Mouse (Mus musculus) thymus, adult 2 months (tissue): ENCODE results near the gene Oprl1. TPM values are rescaled to one million over a fixed set of nuclear protein-coding genes. Genes with fewer than 3 reads are reported as not detected.
A peak's percentile ranks its signal among the peaks of the same experiment; 100 is the strongest.

ENCODE experiments used
- DNase-seq: peaks from one replicate; pipeline ENCODE4 v3.0.0; 2021
- H3K27ac ChIP-seq: fragments of 200-500 bp; 2 replicates; pipeline ENCODE4 v1.5.1; 2012; ENCODE audit warnings: low read length, control low read depth; ENCODE audit not compliant: control insufficient read depth, insufficient read depth
- H3K27me3 ChIP-seq: fragments of 200-500 bp; 2 replicates; pipeline ENCODE4 v1.6.1; 2012; ENCODE audit warnings: mild to moderate bottlenecking, low read length, moderate library complexity, mixed read lengths; ENCODE audit not compliant: control insufficient read depth, insufficient read depth
- H3K36me3 ChIP-seq: fragments of 200-500 bp; 2 replicates; pipeline ENCODE4 v1.6.1; 2012; ENCODE audit warnings: mild to moderate bottlenecking, low read length, moderate library complexity; ENCODE audit not compliant: control insufficient read depth, insufficient read depth
- H3K4me1 ChIP-seq: fragments of 200-500 bp; replicated peaks from 2 replicates; pipeline ENCODE4 v1.6.1; 2012; ENCODE audit warnings: low read length; ENCODE audit not compliant: control insufficient read depth, insufficient read depth
- H3K4me3 ChIP-seq: fragments of 200-500 bp; 2 replicates; pipeline ENCODE4 v1.5.1; 2012; ENCODE audit warnings: mild to moderate bottlenecking, low read length, control low read depth, moderate library complexity; ENCODE audit not compliant: control insufficient read depth, insufficient read depth
- CTCF ChIP-seq: fragments of 200-500 bp; IDR thresholded peaks from 2 replicates; pipeline ENCODE4 v1.5.1; 2012; ENCODE audit warnings: mild to moderate bottlenecking, control low read depth, low read length, moderate library complexity, borderline replicate concordance; ENCODE audit not compliant: control insufficient read depth, poor library complexity, insufficient read depth; ENCODE audit errors: extremely low read depth
- POLR2A ChIP-seq: fragments of 200-500 bp; IDR thresholded peaks from 2 replicates; pipeline ENCODE4 v1.6.1; 2012; ENCODE audit warnings: mild to moderate bottlenecking, low read length, control low read depth, moderate library complexity; ENCODE audit not compliant: control insufficient read depth, poor library complexity, insufficient read depth; ENCODE audit errors: extremely low read depth
- WGBS: fragments of 180-500 bp; shearing (Covaris S2); methylation state at CpG from one replicate; pipeline ENCODE4 v1.1.7; 2018; 5-methylcytosine and 5-hydroxymethylcytosine counted together
- polyA plus RNA-seq: library from polyadenylated mRNA; depleted of rRNA; stranded (reverse); fragments of >200 nt; gene quantifications from 2 replicates; pipeline ENCODE4 v1.2.3, GENCODE M21; 2012

The Oprl1 gene
- polyA plus RNA-seq, 1 experiment, result 0.24 TPM

DNA sequence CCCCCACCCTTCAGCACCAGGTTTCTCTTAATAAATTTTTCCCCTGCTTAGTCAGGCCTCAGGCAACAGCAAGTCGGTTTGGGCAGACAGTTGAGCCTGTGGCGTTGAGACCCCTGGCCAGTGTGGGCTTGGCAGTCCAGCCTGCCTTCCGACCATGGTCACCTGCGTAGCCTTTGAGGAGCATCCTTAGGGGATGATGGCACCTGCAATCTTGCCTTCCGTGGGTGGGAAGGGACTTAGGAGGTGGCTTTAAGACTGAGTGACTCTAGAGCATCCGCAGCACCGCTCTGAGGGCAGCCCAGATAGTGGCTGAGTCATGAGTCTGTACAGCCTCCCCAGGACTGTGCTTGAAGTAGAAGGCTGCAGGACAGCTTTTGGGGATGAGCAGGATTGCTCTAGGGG is 34.1 kb upstream of the Oprl1 start:
- Histone ChIP-seq H3K36me3 (no peaks in the 10 kb centered on the region), H3K4me3 (peak overlapping the region; percentile 63), H3K4me1 (peaks cover 13% of the 10 kb centered on the region), H3K27ac (no peak overlapping the region), H3K27me3 (no peaks in the 10 kb centered on the region)
- TF ChIP-seq POLR2A, result no peak
- TF ChIP-seq CTCF, result no peak
- DNase-seq, result no peak
- 19% methylated on average over 7 of the region's 7 CpGs for WGBS

GRCm38 (mm10) chr2:181681978-181682377 is 32.8 kb upstream of the Oprl1 start:
- WGBS, result 97% methylated on average over 1 of the region's 1 CpGs

GRCm38 (mm10) chr2:181683381-181683780 is 31.4 kb upstream of the Oprl1 start:
- Histone ChIP-seq H3K27me3 (no peaks in the 10 kb centered on the region), H3K36me3 (no peaks in the 10 kb centered on the region), H3K4me3 (no peak overlapping the region), H3K27ac (no peak overlapping the region), H3K4me1 (peaks cover 13% of the 10 kb centered on the region)
- no peak for DNase-seq
- WGBS, result 97% methylated on average over 4 of the region's 4 CpGs
- TF ChIP-seq POLR2A (no peak), CTCF (no peak)

More at GRCm38 (mm10) chr2:181681978-181682377, 32.8 kb upstream of the Oprl1 start:
- Histone ChIP-seq H3K27ac (no peak overlapping the region), H3K27me3 (no peaks in the 10 kb centered on the region), H3K4me1 (peaks cover 13% of the 10 kb centered on the region), H3K36me3 (no peaks in the 10 kb centered on the region), H3K4me3 (no peak overlapping the region)
- no peak for DNase-seq
- no peak for TF ChIP-seq POLR2A
- no peak for TF ChIP-seq CTCF

- no peak for DNase-seq
- no peak overlapping the region for H3K4me3 ChIP-seq
- 88% methylated on average over 1 of the region's 1 CpGs for WGBS
These were observed 30.1 kb upstream of the Oprl1 start for GRCm38 (mm10) chr2:181684713-181685112.

DNA sequence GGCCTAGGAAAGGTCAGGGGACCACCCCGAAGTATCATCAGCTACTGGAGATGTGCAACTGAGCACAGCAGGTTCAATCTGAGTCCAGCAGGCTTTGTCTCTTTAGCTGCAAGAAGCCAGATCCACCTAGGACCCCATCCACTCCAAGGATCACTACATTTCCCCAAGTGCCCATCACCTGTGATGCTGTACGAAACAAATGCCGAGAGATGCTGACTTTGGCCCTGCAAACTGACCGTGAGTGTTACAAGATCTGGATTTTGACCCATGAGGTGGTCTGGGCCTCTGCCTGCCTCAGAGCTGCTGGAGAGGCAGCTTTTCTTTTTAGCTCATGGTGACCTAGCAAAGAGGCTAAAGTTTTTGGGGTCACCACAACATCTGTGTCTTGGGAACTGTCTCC is 29.1 kb upstream of the Oprl1 start:
- no peak overlapping the region for H3K27ac ChIP-seq
- 0 out of 2 replicates have a peak, but pooled peaks cover 5% of the 10 kb centered on the region for H3K36me3 ChIP-seq
- peaks cover 9% of the 10 kb centered on the region for H3K4me1 ChIP-seq
- H3K4me3 ChIP-seq, result no peak overlapping the region
- no peaks in the 10 kb centered on the region for H3K27me3 ChIP-seq
- no peak for TF ChIP-seq POLR2A
- TF ChIP-seq CTCF, result no peak
- WGBS, result 97% methylated on average over 4 of the region's 4 CpGs
- DNase-seq, result no peak

More at GRCm38 (mm10) chr2:181684713-181685112, 30.1 kb upstream of the Oprl1 start:
- Histone ChIP-seq H3K27ac (no peak overlapping the region), H3K4me1 (peaks cover 9% of the 10 kb centered on the region), H3K36me3 (0 out of 2 replicates have a peak, but pooled peaks cover 5% of the 10 kb centered on the region), H3K27me3 (no peaks in the 10 kb centered on the region)
- TF ChIP-seq CTCF, result no peak
- no peak for TF ChIP-seq POLR2A

DNA sequence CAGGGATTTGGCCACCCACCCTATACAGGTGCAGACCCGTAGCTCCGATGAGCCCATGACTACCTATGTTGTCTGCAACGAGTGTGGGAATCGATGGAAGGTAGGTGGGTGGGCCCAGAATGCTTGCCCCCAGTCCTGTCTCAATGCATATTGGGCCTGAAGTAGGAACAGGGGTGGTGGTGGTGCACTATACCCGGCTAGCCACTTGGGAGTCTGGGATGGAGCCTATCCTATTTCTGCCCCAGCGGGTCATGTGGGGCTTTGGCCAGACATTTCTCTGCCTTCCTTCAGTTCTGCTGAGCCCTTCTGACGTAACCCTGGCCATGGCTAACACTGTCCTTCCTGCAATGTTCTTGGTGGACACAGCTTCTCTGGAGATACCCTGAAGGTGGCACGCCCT is 27.2 kb upstream of the Oprl1 start:
- 0 out of 2 replicates have a peak, but pooled peaks cover 5% of the 10 kb centered on the region for H3K36me3 ChIP-seq
- DNase-seq, result no peak
- WGBS, result 97% methylated on average over 8 of the region's 8 CpGs

DNA sequence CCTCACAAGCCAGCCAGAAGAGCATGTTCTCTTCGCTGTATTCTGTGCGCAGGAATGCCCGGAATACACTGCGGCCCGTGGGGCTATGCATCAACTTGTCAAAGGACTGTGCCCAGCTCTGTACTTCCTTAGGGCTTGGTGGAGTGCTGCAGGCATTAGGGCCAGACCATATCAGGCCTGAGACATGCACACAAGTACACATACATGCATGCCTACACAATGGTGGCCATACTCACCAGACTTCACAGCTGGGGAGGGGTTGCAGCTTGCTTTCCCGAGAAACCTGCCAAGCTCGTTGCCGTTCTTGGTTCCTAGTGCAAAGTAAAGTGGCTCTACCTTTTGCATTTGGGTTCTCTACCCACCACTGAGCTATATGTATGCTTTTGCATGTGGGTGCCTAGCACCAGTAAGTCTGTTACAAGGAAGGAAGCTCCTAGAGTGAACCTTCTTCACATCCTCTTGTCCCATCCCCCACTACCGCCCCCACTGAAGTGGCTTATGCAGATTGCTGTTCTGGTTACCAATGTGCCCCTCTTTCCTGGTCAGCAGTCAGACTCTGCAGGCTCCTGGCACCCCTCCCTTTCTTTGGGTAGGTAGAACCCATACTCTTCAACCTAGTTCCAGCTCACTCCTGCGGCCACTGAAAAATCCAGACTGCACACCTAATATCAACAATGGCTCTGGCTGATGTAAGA is 25.2 kb upstream of the Oprl1 start:
- WGBS, result 84% methylated on average over 10 of the region's 10 CpGs
- 0 out of 2 replicates have a peak, but pooled peaks cover 5% of the 10 kb centered on the region for H3K36me3 ChIP-seq
- no peaks in the 10 kb centered on the region for H3K27me3 ChIP-seq
- H3K27ac ChIP-seq, result no peak overlapping the region
- peaks cover 35% of the 10 kb centered on the region for H3K4me1 ChIP-seq
- DNase-seq, result no peak
- no peak overlapping the region for H3K4me3 ChIP-seq
- TF ChIP-seq CTCF (no peak), POLR2A (no peak)

More for the DNA sequence above, 27.2 kb upstream of the Oprl1 start:
- Histone ChIP-seq H3K4me3 (no peak overlapping the region), H3K27ac (no peak overlapping the region), H3K27me3 (no peaks in the 10 kb centered on the region), H3K4me1 (peaks cover 22% of the 10 kb centered on the region)
- TF ChIP-seq POLR2A, result no peak
- no peak for TF ChIP-seq CTCF
